Mouse (Mus musculus): ENCODE results near the gene Ndufc2.

- TF ChIP-seq CTCF (IDR thresholded peaks at IDR 0.05; ENCODE audit: extremely low read depth, insufficient read length, insufficient replicate concordance, low read depth, low read length) (no peak), POLR2A (IDR thresholded peaks at IDR 0.05; ENCODE audit: low read depth, low read length) (peak; percentile 75)
Observed at GRCm38 (mm10) chr7:97399960-97400715, at the start of gene Ndufc2.
